Mouse (Mus musculus) limb, embryonic 15.5 days (tissue): ENCODE data around the gene Ikbip. TPM values are rescaled to one million over a fixed set of nuclear protein-coding genes. Genes with fewer than 3 reads are reported as not detected.
A peak's percentile ranks its signal among the peaks of the same experiment; 100 is the strongest.

Experiments
- ATAC-seq: fragments of 200-750 bp; cut with Nextera tagmentation; 2 replicates; pipeline ENCODE4 v1.8.0; 2017; ENCODE audit warnings: low read depth, moderate TSS enrichment; ENCODE audit not compliant: insufficient number of reproducible peaks, low FRiP score, low TSS enrichment
- H3K27ac ChIP-seq: fragments of 300-500 bp; sonication (generic); 2 replicates; pipeline ENCODE4 v1.5.1; 2015; ENCODE audit warnings: moderate library complexity, mild to moderate bottlenecking, inconsistent platforms
- H3K27me3 ChIP-seq: fragments of 300-500 bp; sonication (generic); 2 replicates; pipeline ENCODE4 v1.6.1; 2015; ENCODE audit warnings: inconsistent platforms
- H3K36me3 ChIP-seq: fragments of 300-500 bp; sonication (generic); 2 replicates; pipeline ENCODE4 v1.6.1; 2015; ENCODE audit warnings: inconsistent platforms
- H3K4me1 ChIP-seq: fragments of 300-500 bp; sonication (generic); 2 replicates; pipeline ENCODE4 v1.6.1; 2015; ENCODE audit warnings: inconsistent platforms
- H3K4me2 ChIP-seq: fragments of 300-500 bp; sonication (generic); 2 replicates; pipeline ENCODE4 v1.6.1; 2015; ENCODE audit warnings: mild to moderate bottlenecking, inconsistent platforms
- H3K4me3 ChIP-seq: fragments of 300-500 bp; sonication (generic); 2 replicates; pipeline ENCODE4 v1.5.1; 2015; ENCODE audit warnings: mild to moderate bottlenecking, inconsistent platforms
- H3K9ac ChIP-seq: fragments of 300-500 bp; sonication (generic); 2 replicates; pipeline ENCODE4 v1.6.1; 2015; ENCODE audit warnings: inconsistent platforms
- H3K9me3 ChIP-seq: fragments of 300-500 bp; sonication (generic); 2 replicates; pipeline ENCODE4 v1.6.1; 2016; ENCODE audit warnings: inconsistent platforms
- WGBS: fragments of 180-500 bp; shearing (Covaris S2); methylation state at CpG from one replicate; pipeline ENCODE4 v1.1.7; 2015; 5-methylcytosine and 5-hydroxymethylcytosine counted together
- polyA plus RNA-seq: library from polyadenylated mRNA; unstranded; fragments of >200 nt; fragmentation: Nextera tagmentation; extraction: Ambion mirVana; gene quantifications from 2 replicates; pipeline ENCODE4 v1.2.1, GENCODE M21; 2015

Gene Ikbip
- polyA plus RNA-seq: 77.8 and 87.9 TPM in 2 replicates

DNA sequence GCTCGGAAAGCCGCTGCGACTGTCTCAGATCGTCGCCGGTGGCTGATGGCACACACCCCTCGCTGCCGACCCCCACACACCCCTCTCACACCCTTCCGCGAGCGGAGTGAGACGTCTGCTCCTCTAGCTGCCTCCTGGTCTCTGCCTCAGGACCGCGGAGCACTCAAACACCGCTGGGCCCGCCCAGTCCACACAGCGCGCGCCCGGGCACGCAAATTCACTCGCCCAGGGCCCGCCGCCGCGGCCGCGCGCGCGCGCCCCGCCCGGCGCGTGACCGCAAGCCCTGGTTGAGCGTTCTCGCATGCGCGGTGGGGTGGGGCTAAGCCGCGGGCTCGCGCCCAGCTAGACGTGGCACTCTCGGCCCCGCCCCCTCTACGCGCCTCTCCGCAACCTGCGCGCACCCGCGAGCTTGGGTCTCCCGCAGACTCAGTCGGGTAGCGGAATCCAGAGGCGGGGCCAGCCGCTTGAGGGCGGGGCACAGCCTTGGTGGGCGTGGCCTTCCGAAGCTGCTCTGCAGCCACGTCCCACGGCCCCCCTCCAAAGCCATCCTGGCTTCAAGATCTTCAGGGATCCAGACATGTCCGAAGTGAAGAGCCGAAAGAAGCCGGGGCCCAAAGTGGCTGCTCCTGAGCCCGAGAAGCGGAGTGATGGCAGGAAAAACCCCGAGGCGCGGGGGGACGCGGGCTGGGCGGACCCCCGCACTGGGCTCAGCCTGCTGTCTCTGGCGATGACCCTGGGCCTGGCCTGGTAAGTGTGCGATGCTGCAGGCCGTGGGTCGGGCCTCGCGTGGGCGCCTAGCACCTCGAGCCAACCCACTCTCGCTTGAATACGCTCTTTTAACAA, at the start of gene Ikbip, which contains the start of gene Apaf1:
TSS of gene Ikbip (plus strand) at position 391 of the 843 bp plus-strand sequence.
TSS of gene Apaf1 (minus strand) at position 221 of the 843 bp plus-strand sequence.
- Histone ChIP-seq H3K36me3 (peaks cover 6% of the 10 kb centered on the region), H3K4me3 (peak within 1 kb of the TSS; percentile 96), H3K9ac (peak within 1 kb of the TSS; percentile 91), H3K27me3 (no peaks in the 10 kb centered on the region), H3K27ac (peak within 1 kb of the TSS; percentile 92), H3K4me2 (peak within 1 kb of the TSS; percentile 49), H3K9me3 (no peaks in the 10 kb centered on the region), H3K4me1 (no peaks in the 10 kb centered on the region)
- under 1% methylated on average over 82 of the region's 87 CpGs for WGBS
- ATAC-seq: peak; percentile 94

DNA sequence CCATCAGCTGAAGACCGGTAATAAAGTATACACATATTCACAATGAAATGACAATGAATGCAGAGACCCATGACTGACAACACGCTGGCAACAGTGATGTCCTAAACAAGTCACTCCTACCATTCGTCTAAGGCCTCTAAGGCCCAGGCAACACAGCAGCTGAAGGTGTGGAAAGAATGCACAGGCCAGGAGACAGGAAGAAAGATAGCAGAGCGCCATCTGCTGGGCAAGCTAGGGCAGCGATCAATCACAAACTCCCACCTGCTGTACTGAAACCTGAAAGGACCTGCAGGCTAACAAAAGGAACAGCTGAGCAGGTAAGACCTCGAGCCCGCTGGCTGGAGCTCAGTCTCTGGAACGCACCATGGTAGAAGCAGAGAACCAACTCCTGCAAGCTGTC, 48.8 kb upstream of the Ikbip start:
- Histone ChIP-seq H3K4me1 (no peaks in the 10 kb centered on the region), H3K9ac (no peak overlapping the region), H3K27me3 (no peaks in the 10 kb centered on the region), H3K4me2 (no peak overlapping the region), H3K36me3 (peaks cover 31% of the 10 kb centered on the region), H3K4me3 (no peak overlapping the region), H3K27ac (no peak overlapping the region), H3K9me3 (no peaks in the 10 kb centered on the region)
- ATAC-seq: no peak
- WGBS: 28% methylated on average over 8 of the region's 8 CpGs

DNA sequence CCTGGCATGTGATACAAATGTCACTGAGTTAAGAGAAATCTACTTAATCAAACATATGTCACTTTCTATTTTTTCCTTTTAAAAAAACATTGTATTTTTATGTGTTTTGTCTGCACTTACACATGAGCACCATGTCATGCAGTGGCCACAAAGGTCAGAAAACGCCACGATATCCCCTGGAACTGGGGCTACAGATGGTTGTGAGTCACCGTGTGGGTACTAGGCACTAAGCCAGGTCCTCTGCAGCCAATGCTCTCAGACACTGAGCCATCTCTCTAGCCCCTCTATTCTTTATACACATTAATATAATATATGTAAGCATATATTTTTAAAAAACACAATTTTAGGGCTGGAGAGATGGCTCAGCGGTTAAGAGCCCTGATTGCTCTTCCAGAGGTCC, 33.0 kb upstream of the Ikbip start:
- peaks cover 65% of the 10 kb centered on the region for H3K36me3 ChIP-seq
- WGBS: 86% methylated on average over 4 of the region's 4 CpGs

DNA sequence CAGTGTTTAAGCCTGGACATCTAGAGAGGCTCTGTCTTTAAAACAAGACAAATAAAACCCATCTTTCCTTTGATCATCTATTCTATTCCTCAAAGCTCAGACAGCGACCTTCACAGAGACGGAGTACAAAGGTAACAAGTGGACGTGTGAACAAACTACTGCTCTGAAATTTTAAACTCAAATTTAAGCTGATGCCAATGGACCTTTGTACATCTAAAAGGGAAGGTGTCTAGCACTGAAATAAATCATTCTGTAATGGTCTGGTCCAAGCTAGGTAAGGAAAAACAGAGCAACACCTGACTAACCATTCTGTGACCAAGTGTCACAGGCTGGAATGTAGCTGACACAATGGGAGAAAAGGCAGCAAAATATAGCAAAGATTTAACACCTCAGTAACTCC, 31.6 kb upstream of the Ikbip start:
- WGBS: 91% methylated on average over 3 of the region's 3 CpGs
- no peak overlapping the region for H3K9ac ChIP-seq
- no peaks in the 10 kb centered on the region for H3K9me3 ChIP-seq
- no peak for ATAC-seq
- no peak overlapping the region for H3K4me2 ChIP-seq
- no peaks in the 10 kb centered on the region for H3K4me1 ChIP-seq
- no peak overlapping the region for H3K27ac ChIP-seq
- H3K4me3 ChIP-seq: no peak overlapping the region
- peaks cover 69% of the 10 kb centered on the region for H3K36me3 ChIP-seq
- H3K27me3 ChIP-seq: no peaks in the 10 kb centered on the region

More for the DNA sequence above, 33.0 kb upstream of the Ikbip start:
- no peak overlapping the region for H3K27ac ChIP-seq
- H3K4me2 ChIP-seq: no peak overlapping the region
- H3K9ac ChIP-seq: no peak overlapping the region
- no peak for ATAC-seq
- H3K4me3 ChIP-seq: no peak overlapping the region
- no peaks in the 10 kb centered on the region for H3K4me1 ChIP-seq
- no peaks in the 10 kb centered on the region for H3K27me3 ChIP-seq
- no peaks in the 10 kb centered on the region for H3K9me3 ChIP-seq

DNA sequence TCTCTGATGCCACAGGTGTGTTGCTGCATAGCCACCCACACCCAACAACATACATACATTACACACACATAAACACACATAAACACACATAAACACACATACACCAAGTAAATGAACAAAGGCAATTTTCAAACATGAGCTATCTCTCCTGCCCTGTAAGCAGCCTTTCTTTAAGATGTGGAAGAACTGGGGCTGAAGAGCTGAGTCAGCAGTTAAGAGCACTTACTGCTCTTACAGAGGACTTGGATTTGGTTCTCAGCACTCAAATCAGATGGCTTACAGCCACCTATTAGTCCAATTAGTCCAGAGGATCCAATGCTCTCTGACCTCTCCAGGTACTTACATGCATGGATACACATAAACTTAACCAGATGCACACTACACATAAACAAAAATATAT, 30.0 kb upstream of the Ikbip start:
- H3K27me3 ChIP-seq: no peaks in the 10 kb centered on the region
- H3K4me1 ChIP-seq: no peaks in the 10 kb centered on the region
- no peak overlapping the region for H3K4me2 ChIP-seq
- no peak overlapping the region for H3K27ac ChIP-seq
- H3K36me3 ChIP-seq: peaks cover 65% of the 10 kb centered on the region
- ATAC-seq: no peak
- H3K4me3 ChIP-seq: no peak overlapping the region
- H3K9ac ChIP-seq: no peak overlapping the region
- H3K9me3 ChIP-seq: no peaks in the 10 kb centered on the region

DNA sequence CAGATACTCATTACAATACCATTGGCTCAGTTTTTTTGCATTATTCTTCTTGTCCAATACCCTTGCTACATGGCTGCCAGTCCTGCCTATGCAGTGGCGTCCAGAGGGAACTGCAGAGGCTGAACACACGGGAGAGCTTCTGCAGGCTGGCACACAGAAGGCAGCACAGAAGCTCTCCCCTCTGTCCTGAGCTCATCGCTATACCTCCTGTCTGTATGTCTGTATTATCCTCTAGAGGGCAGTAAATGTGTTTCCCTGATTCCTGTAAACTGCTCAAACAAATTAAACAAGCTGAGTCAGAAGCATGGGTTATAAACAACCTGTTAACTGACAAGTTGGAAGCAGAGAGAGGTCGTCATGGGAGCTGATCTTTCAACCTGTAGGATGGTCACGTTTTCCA, 22.0 kb upstream of the Ikbip start:
- no peak overlapping the region for H3K9ac ChIP-seq

DNA sequence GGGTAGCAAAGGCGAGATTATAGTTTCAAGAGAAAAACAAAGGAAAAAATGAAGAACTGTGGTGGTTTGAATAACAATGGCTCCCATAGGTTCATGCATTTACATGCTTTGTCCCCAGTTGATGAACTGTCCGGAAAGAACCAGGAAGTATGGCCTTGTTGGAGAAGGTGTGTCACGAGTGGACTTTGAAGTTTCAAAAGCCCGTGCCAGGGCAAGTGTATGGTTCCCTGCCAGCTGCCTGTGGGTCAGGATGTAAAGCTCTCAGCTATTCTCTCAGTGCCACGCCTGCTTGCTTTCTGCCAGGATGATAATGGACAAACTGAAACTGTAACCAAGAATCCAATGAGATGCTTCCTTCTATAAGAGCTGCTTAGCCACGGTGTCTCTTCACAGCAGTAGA, 20.4 kb upstream of the Ikbip start:
- H3K9ac ChIP-seq: no peak overlapping the region

More for the DNA sequence above, 22.0 kb upstream of the Ikbip start:
- Histone ChIP-seq H3K27me3 (no peaks in the 10 kb centered on the region), H3K9me3 (no peaks in the 10 kb centered on the region), H3K36me3 (peaks cover 69% of the 10 kb centered on the region), H3K4me3 (no peak overlapping the region), H3K4me1 (no peaks in the 10 kb centered on the region), H3K4me2 (no peak overlapping the region), H3K27ac (no peak overlapping the region)
- 40% methylated on average over 5 of the region's 5 CpGs for WGBS
- ATAC-seq: no peak

DNA sequence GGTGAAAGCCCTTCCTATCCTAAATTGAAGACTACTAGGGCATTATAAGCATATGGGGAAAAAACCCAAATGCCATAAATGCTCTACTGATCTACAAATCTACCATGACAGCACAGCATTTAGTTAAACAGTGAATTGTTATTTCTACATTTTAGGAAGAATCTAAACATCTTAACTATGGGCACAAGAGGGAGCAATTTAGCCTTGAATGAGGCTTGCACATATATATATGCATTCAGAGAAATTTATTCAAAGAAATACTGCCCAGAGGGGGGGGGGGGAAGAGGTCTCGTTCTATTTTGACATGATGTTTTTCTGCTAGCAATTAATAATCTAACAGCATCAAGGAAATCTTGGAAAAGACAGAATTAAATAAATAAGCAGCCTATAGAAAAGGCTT, 11.0 kb upstream of the Ikbip start:
- Histone ChIP-seq H3K4me3 (no peak overlapping the region), H3K4me2 (no peak overlapping the region), H3K4me1 (peaks cover 3% of the 10 kb centered on the region; the same call in 1 of the 2 replicates), H3K27me3 (no peaks in the 10 kb centered on the region), H3K9me3 (no peaks in the 10 kb centered on the region), H3K27ac (no peak overlapping the region), H3K36me3 (peaks cover 40% of the 10 kb centered on the region), H3K9ac (no peak overlapping the region)
- WGBS: 54% methylated on average over 1 of the region's 1 CpGs
- no peak for ATAC-seq

More for the DNA sequence above, 20.4 kb upstream of the Ikbip start:
- Histone ChIP-seq H3K27ac (no peak overlapping the region), H3K4me3 (no peak overlapping the region), H3K4me2 (no peak overlapping the region), H3K27me3 (no peaks in the 10 kb centered on the region), H3K4me1 (no peaks in the 10 kb centered on the region), H3K36me3 (peaks cover 78% of the 10 kb centered on the region), H3K9me3 (no peaks in the 10 kb centered on the region)
- WGBS: 90% methylated on average over 6 of the region's 6 CpGs
- no peak for ATAC-seq

DNA sequence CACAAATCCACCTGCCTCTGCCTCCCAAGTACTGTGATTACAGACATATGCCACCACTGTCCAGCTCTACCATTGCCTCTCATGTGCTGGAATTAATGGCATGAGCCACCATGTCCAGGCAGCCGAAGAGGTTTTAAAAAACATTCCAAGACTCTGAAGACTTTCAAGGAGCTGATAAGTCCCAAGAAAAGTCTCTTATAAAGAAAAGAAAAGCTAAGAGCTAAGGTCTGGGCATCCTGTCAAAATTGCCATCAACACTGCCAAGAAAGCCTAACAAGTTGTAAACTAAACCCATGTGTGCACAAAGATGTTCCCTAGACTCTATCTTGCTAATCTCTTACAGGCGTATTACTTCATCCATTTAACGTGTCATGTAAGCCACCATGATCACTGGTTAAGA, 9.4 kb upstream of the Ikbip start:
- Histone ChIP-seq H3K27ac (no peak overlapping the region), H3K27me3 (no peaks in the 10 kb centered on the region), H3K4me3 (no peak overlapping the region), H3K4me2 (no peak overlapping the region), H3K9me3 (no peaks in the 10 kb centered on the region), H3K4me1 (peaks cover 3% of the 10 kb centered on the region; the same call in 1 of the 2 replicates), H3K36me3 (peaks cover 44% of the 10 kb centered on the region), H3K9ac (no peak overlapping the region)
- ATAC-seq: no peak
- 42% methylated on average over 3 of the region's 3 CpGs for WGBS

DNA sequence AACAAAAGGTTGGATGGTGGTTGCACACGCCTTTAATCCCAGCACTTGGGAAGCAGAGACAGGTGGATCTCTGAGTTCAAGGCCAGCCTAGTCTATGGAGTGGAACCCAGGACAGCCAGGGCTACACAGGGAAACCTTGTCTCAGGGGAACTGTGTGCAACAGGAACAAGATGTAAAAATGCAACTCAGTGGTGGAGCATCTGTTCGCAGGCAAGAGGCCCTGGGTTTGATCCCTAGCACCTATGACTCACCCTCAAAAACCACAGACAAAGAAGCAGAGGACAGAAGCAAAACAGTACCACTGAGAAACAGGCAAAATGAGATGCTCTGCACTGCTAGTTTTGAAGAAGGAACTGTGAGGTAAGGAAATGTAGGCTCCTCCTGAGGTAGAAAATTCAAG, 6.1 kb upstream of the Ikbip start:
- no peak for ATAC-seq
- H3K4me2 ChIP-seq: no peak overlapping the region
- H3K27me3 ChIP-seq: no peaks in the 10 kb centered on the region
- H3K4me1 ChIP-seq: peaks cover 3% of the 10 kb centered on the region; the same call in 1 of the 2 replicates
- no peak overlapping the region for H3K9ac ChIP-seq
- 90% methylated on average over 2 of the region's 2 CpGs for WGBS
- H3K36me3 ChIP-seq: peaks cover 36% of the 10 kb centered on the region
- H3K27ac ChIP-seq: no peak overlapping the region
- no peaks in the 10 kb centered on the region for H3K9me3 ChIP-seq
- no peak overlapping the region for H3K4me3 ChIP-seq

DNA sequence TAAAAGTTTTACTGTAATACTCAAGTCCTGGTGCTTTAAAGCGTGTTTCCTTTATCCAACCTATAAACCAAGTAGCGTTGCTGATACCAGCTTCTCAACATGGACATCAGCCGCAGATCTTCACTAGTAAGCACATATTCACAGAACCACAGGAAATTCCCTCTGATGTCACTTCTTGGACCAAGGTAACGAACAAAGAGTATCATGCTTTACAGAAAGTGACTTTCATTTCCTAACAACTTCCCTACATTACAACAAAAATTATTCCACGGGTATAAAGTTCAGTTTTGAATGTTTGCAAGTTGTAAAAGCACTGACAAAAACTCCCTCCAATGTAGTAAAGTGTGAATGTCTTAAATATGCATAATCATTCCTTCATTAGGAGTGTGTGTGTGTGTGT, 2.2 kb upstream of the Ikbip start:
- Histone ChIP-seq H3K4me1 (no peaks in the 10 kb centered on the region), H3K4me3 (no peak overlapping the region), H3K4me2 (no peak overlapping the region), H3K27me3 (no peaks in the 10 kb centered on the region), H3K27ac (no peak overlapping the region), H3K9me3 (no peaks in the 10 kb centered on the region), H3K9ac (no peak overlapping the region), H3K36me3 (peaks cover 27% of the 10 kb centered on the region)
- WGBS: 58% methylated on average over 5 of the region's 5 CpGs
- no peak for ATAC-seq

DNA sequence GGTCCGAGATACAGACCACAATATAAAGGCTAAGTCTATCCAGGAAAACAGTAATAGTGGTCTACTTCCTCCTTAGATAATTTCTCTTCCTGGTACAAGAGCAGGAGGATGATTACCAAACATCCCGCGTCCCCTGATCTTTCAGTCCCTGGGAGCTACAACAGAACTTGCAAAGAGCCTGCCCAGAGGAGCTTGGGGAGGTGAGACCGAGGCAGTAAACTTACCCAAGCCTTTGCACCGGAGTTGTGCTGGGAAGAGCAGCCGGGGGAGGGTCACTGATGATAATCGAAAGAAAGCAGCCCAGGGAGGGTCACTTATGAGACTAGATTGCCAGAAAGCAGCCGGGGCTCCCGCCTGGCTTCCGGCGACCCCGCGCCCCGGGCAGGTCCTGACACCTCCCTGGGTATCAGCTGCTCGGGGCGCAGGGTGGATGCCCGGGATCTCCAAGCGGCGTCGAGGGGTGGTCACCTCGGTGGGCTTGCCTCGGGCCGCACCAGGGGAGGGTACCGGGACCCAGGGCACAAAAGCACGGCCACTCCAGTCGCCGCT, 707 bp upstream of the Ikbip start:
- Histone ChIP-seq H3K27ac (peak overlapping the region; percentile 90), H3K4me3 (peak overlapping the region; percentile 96), H3K36me3 (peaks cover 13% of the 10 kb centered on the region), H3K9ac (peak overlapping the region; percentile 91), H3K4me1 (no peaks in the 10 kb centered on the region), H3K27me3 (no peaks in the 10 kb centered on the region), H3K4me2 (peak overlapping the region; percentile 49), H3K9me3 (no peaks in the 10 kb centered on the region)
- WGBS: under 1% methylated on average over 27 of the region's 27 CpGs
- no peak for ATAC-seq
